Mouse (Mus musculus) myocyte (in vitro differentiated cells): ENCODE results near the gene Acvr2b.

ENCODE experiments used
- E2F4 ChIP-seq: IDR thresholded peaks from one replicate; pipeline ENCODE4 v1.6.1; 2011; ENCODE audit warnings: mild to moderate bottlenecking, control low read depth, moderate library complexity; ENCODE audit not compliant: insufficient read depth
- POLR2A ChIP-seq: IDR thresholded peaks from one replicate; pipeline ENCODE4 v1.6.1; 2011; ENCODE audit warnings: low read depth, mild to moderate bottlenecking, control low read depth, moderate library complexity; ENCODE audit not compliant: insufficient read length
- POLR2AphosphoS2 ChIP-seq: IDR thresholded peaks from one replicate; pipeline ENCODE4 v1.6.1; 2011; ENCODE audit warnings: low read depth, control low read depth; ENCODE audit not compliant: insufficient read length
- TCF3 ChIP-seq: IDR thresholded peaks from one replicate; pipeline ENCODE4 v1.6.1; 2011; ENCODE audit warnings: low read depth, control low read depth; ENCODE audit not compliant: insufficient read length

GRCm38 (mm10) chr9:119474717-119475611 is 73.0 kb downstream of the Acvr2b start:
- TF ChIP-seq POLR2A (no peak), POLR2AphosphoS2 (no peak), E2F4 (no peak), TCF3 (no peak)
